Comparison of ENCODE assay signal across 23 mouse cellular contexts in the genomic region with DNA sequence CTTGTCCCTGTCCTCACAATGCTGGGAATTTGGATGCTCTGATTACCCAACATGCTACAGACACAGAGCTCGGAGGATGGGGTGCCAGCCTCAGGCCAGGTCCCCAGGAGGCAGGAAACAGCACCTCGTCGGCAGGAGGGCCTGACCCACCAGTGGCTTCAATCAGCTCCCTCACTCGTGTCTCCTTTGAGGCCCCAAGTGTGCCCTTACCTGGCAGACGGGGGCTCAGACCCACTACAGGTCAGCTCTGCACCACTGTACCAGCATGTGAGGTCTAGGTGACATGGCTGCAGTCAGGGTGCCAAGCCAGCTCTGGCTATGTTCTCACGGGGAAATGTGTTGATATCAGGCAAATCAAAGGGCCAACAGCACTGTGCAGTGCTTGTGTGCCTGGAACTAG. TPM values are rescaled to one million over a fixed set of nuclear protein-coding genes. Genes with fewer than 3 reads are reported as not detected.
"Had no signal": no experiment of that assay in that cellular context is flagged by ENCODE, and none has a peak within 500 bp of the region (broad histone marks: within the 10 kb centered on the region; RNA-seq: fewer than 3 reads in every experiment).

No protein-coding gene starts in this region.

- H3K9me3 ChIP-seq: embryonic facial prominence, embryonic 10.5 days; embryonic facial prominence, embryonic 12.5 days; embryonic facial prominence, embryonic 13.5 days; embryonic facial prominence, embryonic 15.5 days; forebrain, embryonic 10.5 days; forebrain, embryonic 12.5 days; forebrain, embryonic 13.5 days; forebrain, embryonic 15.5 days had no signal

- H3K27ac ChIP-seq: embryonic facial prominence, embryonic 10.5 days; embryonic facial prominence, embryonic 12.5 days; embryonic facial prominence, embryonic 13.5 days; embryonic facial prominence, embryonic 15.5 days; forebrain, embryonic 10.5 days; forebrain, embryonic 12.5 days; forebrain, embryonic 13.5 days; forebrain, embryonic 15.5 days; gastrocnemius, adult 2 months; heart, adult 2 months had no signal

- H3K4me2 ChIP-seq: embryonic facial prominence, embryonic 12.5 days; embryonic facial prominence, embryonic 13.5 days; embryonic facial prominence, embryonic 15.5 days; forebrain, embryonic 12.5 days; forebrain, embryonic 13.5 days; forebrain, embryonic 15.5 days had no signal

- DNase-seq: cerebellum, adult 8-10 months; cerebellum, adult 9-10 months; embryo, embryonic 11 days; forebrain, postnatal 0 days; gastrocnemius, adult 2 months; gastrocnemius, postnatal 10 days; gastrocnemius, postnatal 14 days; gastrocnemius, postnatal 25 days; gastrocnemius, postnatal 36 days; heart, adult 2 months had no signal

- H3K4me3 ChIP-seq: embryonic facial prominence, embryonic 10.5 days; embryonic facial prominence, embryonic 12.5 days; embryonic facial prominence, embryonic 13.5 days; embryonic facial prominence, embryonic 15.5 days; erythroblast, embryonic 14.5 days; forebrain, embryonic 10.5 days; forebrain, embryonic 12.5 days; forebrain, embryonic 13.5 days; forebrain, embryonic 15.5 days; gastrocnemius, adult 2 months; heart, adult 2 months had no signal

- ATAC-seq: forebrain, embryonic 13.5 days; forebrain, embryonic 14.5 days; forebrain, embryonic 15.5 days; forebrain, embryonic 16.5 days; forebrain, postnatal 0 days had no signal

- H3K9ac ChIP-seq: embryonic facial prominence, embryonic 12.5 days; embryonic facial prominence, embryonic 13.5 days; embryonic facial prominence, embryonic 15.5 days; forebrain, embryonic 12.5 days; forebrain, embryonic 13.5 days; forebrain, embryonic 15.5 days; forebrain, postnatal 0 days had no signal

- H3K27me3 ChIP-seq: embryonic facial prominence, embryonic 12.5 days; embryonic facial prominence, embryonic 13.5 days; embryonic facial prominence, embryonic 15.5 days; forebrain, embryonic 15.5 days had no signal

RNA-seq across cellular contexts. Expression of gene Ip6k3, which starts 23.6 kb away (rescaled TPM):
- total RNA-seq: common myeloid progenitor, adult 5-6 weeks; forebrain, postnatal 0 days; granulocyte monocyte progenitor cell, adult 5-6 weeks had no signal
- polyA plus RNA-seq: embryonic facial prominence, embryonic 10.5 days; erythroblast, embryonic 14.5 days; forebrain, embryonic 16.5 days had no signal
